Mouse (Mus musculus) ZHBTc4 (cell line): ENCODE data around the gene Prx.

Source experiments
- DNase-seq: peaks from one replicate; pipeline ENCODE4 v3.0.0-alpha.2; 2011; ENCODE audit warnings: low read depth, low spot score

Gene Prx

GRCm38 (mm10) chr7:27560291-27560887 is 61.3 kb downstream of the Prx start:
- no peak for DNase-seq

GRCm38 (mm10) chr7:27560978-27561377 is 61.9 kb downstream of the Prx start:
- DNase-seq, result no peak
